Mouse (Mus musculus) T-helper 17 cell (primary cell): Measurements from ENCODE around the gene Mcm3ap.

Source experiments
- in situ Hi-C, 2 experiments: fragments of 300-600 bp; cut with MboI, MseI; formaldehyde crosslinking; loops; 1 replicate in 1 of 2; 2 replicates in 1 of 2; pipeline ENCODE4 v1.15.1; 2025; ENCODE audit warnings: high pct_unique_total_duplicates in 2 of 2

The Mcm3ap gene

GRCm38 (mm10) chr10:76468203-76469162 is at the start of gene Mcm3ap, which contains the start of gene Ybey:
Mcm3ap (plus strand) TSS chr10:76468927.
Ybey (minus strand) TSS chr10:76469114.
- in situ Hi-C loops: loop anchor here in 1 of 2 experiments (5.0 kb wide), 1 partner anchor 41 kb away; no protein-coding TSS in a partner anchor

- in situ Hi-C loops: loop anchor here (5.0 to 10.0 kb wide), 2 partner anchors 42 to 59 kb away; partner anchors contain the start of genes Mcm3ap (in 1 of the 2) and Ybey (in 1 of the 2)
Observed at GRCm38 (mm10) chr10:76425674-76426073, 43.1 kb upstream of the Mcm3ap start.

DNA sequence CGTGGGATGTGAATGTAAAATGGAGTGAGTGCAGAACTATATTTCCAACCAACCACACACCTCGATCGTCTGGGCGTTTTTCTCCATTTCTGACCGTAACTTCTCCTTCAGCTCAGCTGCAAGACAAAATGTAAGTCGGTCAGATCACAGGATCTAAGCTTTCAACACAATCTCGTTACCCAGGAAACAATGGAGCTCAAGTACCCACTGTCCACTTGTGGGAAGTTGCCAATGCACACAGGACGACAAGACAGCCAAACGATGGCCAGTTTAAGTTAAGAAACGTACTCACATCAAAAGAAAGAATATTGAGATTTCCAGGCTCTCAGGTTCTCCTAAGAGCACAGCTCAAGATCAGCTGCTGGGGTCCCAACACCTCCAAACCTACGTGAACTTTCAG is 34.8 kb upstream of the Mcm3ap start:
- in situ Hi-C loops: no loop called here

- in situ Hi-C loops: loop anchor here in 1 of 2 experiments (5.0 kb wide), 1 partner anchor 37 kb away; no protein-coding TSS in a partner anchor
Observed at GRCm38 (mm10) chr10:76439107-76439890, 29.4 kb upstream of the Mcm3ap start.

GRCm38 (mm10) chr10:76440281-76440680 is 28.4 kb upstream of the Mcm3ap start, which contains the start of gene AC141477.1:
AC141477.1 (minus strand) TSS chr10:76440444.
- in situ Hi-C loops: no loop called here

DNA sequence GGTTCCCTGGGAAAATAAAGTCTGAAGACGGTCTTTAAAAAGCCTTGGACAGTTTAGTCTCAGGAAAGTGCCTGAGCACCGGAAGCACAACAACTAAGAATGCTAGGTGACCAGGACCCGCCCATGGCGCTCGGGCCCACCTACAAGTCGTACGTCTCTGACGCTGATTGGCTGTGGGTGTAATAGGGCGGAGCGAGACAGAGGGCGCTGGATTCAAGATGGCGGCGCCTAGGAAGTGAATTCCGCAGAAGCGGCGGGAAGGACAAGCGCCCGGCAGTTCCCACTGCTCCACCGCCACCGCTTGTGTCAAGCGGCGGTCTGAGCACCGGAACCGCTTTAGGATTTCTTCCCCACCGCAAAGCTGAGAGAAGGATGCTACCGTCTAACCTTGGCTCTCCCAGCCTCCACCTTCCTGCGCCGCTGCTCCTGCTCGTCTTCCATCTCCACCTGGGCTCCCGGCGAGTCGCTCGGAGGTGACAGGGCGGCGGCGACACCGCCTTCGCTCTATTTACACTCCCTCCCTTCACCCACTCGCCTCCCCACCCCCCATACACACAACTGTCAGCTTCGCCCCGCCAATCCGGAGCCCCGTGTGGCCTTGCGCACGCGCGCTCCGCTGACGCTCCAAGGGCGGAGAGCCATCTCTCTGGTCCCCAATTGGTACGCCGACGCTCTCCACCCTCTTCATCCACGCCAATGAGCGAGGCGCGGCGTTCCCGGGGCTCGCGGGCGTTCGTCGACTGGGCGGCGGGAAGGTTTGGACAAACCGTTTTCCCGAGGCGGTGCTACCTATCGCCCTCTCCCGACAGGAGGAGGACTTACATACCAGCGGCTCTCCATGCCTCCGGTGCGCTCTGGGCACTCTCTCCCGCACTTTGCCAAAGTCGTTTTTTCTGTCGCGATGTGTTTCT is 26.3 kb upstream of the Mcm3ap start, which contains the start of gene Pcnt:
Gene Pcnt, minus strand, starts transcription at position 609 of the 911 bp plus-strand sequence.
- in situ Hi-C loops: no loop called here

DNA sequence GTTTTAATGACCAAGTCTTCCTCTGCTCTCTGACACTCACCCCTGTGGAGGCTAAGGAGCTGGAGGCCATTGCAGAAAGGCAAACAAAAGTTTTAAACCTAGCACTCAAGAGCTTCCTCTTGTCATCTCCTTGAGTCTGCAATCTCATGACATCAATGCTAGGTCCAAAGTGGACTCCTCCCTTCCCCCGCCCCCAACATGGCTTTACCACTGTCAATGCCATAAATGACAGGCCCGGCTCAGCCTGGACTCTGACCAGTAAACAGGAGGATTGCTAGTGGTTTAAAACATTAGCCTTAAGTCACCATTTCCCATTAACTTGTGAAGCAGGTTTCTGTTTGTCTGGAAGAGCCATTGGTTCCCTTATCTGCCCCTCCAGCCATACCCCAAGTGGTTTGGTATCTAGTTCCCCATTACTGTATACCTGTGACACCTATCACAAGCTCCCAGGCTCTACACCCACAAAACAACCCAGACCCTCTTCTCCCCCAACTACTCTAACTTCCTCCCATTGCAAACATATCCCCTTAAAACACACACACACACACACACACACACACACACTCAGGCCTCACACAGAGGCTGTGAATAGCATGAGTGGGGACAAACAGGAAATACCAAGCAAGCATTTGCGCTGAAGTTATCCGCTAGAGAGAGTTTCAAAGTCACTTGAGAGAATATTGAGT is 22.6 kb upstream of the Mcm3ap start:
- in situ Hi-C loops: no loop called here

DNA sequence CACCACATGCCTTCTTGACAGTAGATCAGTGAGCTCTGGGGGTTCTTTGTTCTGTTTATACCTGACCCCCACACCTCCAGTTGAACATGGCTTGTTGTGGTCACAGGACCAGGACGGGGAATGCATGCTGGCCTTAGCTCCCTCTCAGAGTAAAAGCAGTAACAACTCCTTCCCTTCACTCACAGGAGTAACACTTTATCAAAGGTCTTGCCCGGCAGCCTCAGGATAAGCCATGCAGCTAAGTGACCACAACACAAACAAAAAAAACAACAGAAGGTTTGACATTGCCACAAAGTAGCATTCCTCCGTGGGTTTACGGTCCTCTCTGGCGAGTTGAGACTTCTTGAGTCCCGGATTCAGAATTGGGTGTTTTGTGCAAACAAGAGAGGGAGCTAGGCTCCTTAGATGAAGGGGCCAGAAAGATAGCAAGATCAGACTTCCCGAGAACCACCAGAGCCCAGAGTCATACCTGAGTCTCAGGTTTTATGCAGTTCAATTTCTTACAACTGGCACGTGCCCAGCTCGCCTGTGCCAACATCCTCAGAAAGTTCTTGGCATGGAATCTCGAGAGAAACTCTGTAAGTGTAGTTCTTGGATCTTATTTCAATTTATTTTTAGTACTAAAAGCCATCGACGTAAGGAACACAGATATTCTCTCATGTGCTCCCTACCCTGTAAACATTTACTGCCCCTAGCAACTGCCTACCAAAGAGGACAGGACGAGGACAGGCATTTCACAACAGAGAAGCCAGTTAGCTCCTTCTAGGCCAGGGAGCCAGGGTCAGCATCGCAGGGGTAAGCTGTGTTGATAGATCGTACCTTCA is 21.1 kb upstream of the Mcm3ap start:
- in situ Hi-C loops: no loop called here

GRCm38 (mm10) chr10:76448851-76449250 is 19.9 kb upstream of the Mcm3ap start, which contains the start of gene 2610028H24Rik:
2610028H24Rik (plus strand) TSS chr10:76449081.
- in situ Hi-C loops: no loop called here

DNA sequence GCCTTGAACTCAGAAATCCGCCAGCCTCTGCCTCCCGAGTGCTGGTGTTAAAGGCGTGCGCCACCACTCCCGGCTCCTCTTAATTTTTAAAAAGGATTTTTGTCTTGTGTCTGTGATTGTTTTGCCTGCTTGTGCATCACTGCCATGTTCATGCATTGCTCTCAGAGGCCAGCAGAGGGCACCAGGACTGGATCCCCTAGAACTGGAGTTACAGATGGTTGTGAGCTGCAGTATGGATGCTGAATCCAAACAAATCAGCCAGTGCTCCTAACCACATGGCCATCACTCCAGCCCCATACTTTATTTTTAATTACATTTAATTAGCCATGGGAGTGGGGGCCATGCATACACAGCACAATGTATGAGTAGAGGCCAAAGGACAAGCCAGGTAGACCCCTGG is 13.4 kb upstream of the Mcm3ap start:
- in situ Hi-C loops: no loop called here

DNA sequence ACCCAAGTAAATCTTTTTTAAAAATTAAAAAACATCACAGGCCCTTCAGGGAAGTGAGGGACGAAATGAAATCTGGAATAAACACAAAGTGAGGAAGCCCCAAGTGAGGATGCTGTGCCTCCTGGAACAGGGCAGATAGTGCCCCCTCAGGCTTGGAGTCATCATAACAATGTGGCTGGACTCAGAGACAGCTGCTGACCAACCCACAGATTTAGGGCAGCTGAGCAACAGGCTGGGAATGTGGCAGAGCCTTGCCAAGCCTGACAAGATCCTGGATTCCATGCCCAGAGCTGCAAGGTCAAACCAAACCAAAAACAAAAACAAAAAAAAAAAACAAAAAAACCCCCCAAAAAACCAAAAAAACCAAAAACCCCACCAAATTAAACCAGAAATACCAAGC is 7.5 kb upstream of the Mcm3ap start:
- in situ Hi-C loops: no loop called here

GRCm38 (mm10) chr10:76462312-76462711 is 6.4 kb upstream of the Mcm3ap start:
- in situ Hi-C loops: no loop called here

DNA sequence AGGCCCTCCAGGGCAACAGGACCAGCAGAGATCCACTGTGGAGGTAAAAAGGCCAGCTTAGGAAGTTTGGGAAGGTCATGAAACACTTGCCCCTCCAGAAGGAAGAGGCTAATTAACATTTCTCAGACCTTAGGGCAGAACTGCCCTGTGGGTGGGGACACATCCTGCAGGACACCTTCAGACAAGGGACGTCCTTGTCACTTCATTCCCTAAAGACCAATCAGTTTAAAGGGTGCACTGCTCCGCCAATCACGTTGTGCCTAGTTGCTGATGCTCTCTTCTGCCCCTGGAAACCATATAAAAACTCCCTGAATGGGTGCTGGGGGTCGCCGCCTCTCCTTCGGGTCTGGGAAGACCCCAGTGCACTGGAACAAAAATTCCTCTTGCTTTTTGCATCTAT is 6.0 kb upstream of the Mcm3ap start:
- in situ Hi-C loops: no loop called here

DNA sequence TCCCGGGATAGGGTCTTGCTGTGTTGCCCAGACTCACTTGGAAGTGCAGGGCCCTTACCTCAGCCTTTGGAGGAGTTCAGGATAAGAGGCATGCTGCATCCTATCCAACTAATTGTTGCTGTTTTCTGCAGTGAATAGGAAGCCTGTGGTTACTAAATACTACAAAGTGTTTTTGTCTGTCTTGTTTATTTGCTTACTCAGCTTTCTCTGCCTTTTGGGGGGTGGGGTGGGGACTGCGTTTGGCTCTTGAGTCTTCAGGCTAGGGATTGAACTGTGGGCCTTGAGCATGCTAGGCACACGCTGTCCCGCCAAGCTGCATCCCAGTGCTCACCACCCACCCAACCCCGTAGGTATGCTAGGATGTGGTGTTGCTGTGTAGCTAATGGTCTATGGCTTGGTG is 5.0 kb downstream of the Mcm3ap start:
- in situ Hi-C loops: no loop called here

- in situ Hi-C loops: loop anchor here in 1 of 2 experiments (10.0 kb wide), 1 partner anchor 56 kb away; no protein-coding TSS in a partner anchor
Observed at GRCm38 (mm10) chr10:76480851-76481250, 12.1 kb downstream of the Mcm3ap start.

DNA sequence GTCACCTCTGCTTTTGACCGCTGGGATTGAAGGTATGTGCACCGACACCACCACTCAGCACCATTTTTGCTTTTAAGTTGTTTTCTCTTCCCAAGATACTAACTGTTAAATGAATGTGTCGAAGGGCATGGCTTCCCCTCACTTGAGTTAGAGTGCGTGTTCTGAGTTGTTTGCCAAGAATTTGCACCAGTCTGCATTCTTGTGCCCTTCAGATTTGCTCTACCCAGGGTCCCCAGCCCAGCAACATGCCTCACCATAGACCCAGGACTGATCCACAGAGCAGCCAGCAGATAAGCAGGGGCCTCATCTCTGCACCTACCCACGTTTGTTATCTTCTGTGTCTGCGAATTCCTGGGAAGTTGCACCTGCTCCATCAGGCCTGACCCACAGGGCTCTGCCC is 12.8 kb downstream of the Mcm3ap start:
- in situ Hi-C loops: loop anchor here in 1 of 2 experiments (10.0 kb wide), 1 partner anchor 57 kb away; no protein-coding TSS in a partner anchor

DNA sequence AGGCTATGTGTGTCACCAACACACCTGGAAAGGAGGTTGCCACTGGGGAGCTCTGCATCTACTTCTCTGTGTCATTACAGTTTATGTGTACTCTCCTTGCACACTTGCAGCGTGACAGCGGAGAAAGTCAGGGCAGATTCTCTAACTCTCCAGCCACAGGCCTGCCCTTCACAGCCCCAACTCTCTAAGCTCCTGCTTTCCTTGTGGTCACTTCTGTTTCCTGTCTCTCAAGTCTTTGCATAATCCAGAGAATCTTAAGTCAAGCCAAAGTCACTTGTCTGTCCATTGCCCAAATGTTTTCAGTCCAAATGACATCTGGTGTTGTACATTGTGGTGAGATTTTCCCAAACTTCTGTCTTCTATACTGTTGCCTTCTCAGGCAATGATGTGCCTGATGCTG is 17.6 kb downstream of the Mcm3ap start:
- in situ Hi-C loops: loop anchor here in 1 of 2 experiments (10.0 kb wide), 1 partner anchor 62 kb away; no protein-coding TSS in a partner anchor

DNA sequence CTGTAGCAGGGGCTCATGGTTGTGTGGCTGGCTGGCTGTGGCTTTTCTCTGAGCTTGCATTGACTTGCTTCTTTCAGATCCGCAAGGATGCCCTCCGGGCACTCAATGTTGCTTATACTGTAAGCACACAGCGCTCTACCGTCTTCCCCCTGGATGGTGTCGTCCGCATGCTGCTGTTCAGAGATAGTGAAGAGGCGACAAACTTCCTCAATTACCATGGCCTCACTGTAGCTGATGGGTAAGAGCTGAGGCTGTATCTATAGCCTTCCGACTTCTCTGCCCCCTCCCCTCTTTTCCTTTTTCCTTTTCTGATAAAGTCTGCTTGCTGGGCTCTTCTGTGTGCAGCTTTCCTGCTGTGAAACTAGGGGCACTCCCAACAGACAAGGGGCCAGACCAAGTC is 19.5 kb downstream of the Mcm3ap start:
- in situ Hi-C loops: loop anchor here in 1 of 2 experiments (10.0 kb wide), 1 partner anchor 63 kb away; no protein-coding TSS in a partner anchor

GRCm38 (mm10) chr10:76489205-76489604 is 20.5 kb downstream of the Mcm3ap start:
- in situ Hi-C loops: loop anchor here in 1 of 2 experiments (10.0 kb wide), 1 partner anchor 64 kb away; no protein-coding TSS in a partner anchor
